10 mouse cellular contexts compared by ENCODE assay signal in the genomic region with DNA sequence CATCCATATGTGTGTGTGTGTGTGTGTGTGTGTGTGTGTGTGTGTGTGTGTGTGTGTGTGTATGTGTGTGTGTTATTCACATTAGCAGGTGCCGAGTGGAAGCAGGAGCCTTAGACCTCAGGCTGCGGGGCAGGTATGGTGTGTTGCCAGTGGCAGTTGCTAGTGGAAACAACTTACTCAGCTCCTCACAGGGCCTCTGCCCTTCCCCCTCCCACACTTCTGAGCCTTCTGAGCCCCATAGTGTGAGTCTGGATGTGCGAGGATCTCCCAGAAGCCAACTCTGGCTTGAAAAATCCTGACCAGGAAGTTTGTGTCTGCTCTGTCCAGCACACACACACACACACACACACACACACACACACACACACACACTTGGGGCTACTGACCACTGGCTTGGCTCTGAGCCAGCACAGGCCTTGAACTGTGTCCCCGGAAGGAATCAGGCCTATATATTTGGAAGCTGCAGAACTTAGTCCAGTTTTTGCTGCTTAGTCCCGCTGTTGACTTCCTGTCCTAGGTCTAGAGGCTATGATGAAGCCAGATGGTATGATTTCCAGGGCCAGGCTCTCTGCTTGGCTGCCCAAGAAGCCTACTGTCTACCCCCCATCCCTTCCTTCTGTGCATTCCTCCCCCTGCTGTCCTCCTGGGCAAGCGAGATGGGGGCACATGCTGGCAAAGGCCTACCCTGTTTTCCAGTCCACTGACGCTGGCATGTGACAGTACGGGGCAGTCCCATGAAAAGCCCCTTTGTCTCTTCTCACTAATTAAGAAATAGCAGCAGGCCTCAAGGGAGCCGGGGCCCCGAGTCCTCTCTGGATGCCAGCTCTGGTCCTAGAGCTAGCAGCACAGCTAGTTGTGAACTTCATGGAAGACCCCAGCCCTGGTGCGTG. TPM values are rescaled to one million over a fixed set of nuclear protein-coding genes. Genes with fewer than 3 reads are reported as not detected.
DNase-seq lines count a peak whose midpoint lies in the region; ATAC-seq and TF ChIP-seq lines count a peak whose summit lies in the region.
"Had no signal": no experiment of that assay in that cellular context is flagged by ENCODE, and none has a peak within 500 bp of the region (broad histone marks: within the 10 kb centered on the region; RNA-seq: fewer than 3 reads in every experiment).

No protein-coding gene starts in this region.

- DNase-seq in Muller cell, postnatal 12 days (ENCODE audit: inconsistent ontology term): peak; percentile 98
- DNase-seq in cerebellum, adult 11 months: peak; percentile 74
- peak; percentile 60 to 64 for DNase-seq in frontal cortex, postnatal 10 days (ENCODE audit: low spot score in 2 of 2)
- no peak for DNase-seq in limb, embryonic 10.5 days (ENCODE audit: low spot score)
- DNase-seq in adrenal gland, adult 8-10 months: no peak
- no peak for DNase-seq in lung, postnatal 14 days
- no peak for DNase-seq in heart, adult 2 months
- DNase-seq: liver, embryonic 13.5 days had no signal

- intact Hi-C loops in heart, adult 2 months (cut with DNase I): no loop called here

- no peak for TF ChIP-seq EP300 in heart, adult 2 months (IDR thresholded peaks at IDR 0.05; ENCODE audit: insufficient read depth, low read depth, low read length)

- no peaks in the 10 kb centered on the region for H3K36me3 ChIP-seq in limb, embryonic 10.5 days
- no peaks in the 10 kb centered on the region for H3K36me3 ChIP-seq in heart, adult 2 months (ENCODE audit: control insufficient read depth, insufficient read depth, low read length)
- H3K36me3 ChIP-seq: heart, embryonic 13.5 days; liver, embryonic 13.5 days had no signal

- H3K4me1 ChIP-seq in limb, embryonic 10.5 days: peaks cover 13% of the 10 kb centered on the region; the same call in 1 of the 2 replicates
- no peaks in the 10 kb centered on the region for H3K4me1 ChIP-seq in heart, adult 2 months (ENCODE audit: control insufficient read depth, insufficient read depth, low read length)
- H3K4me1 ChIP-seq: heart, embryonic 13.5 days; liver, embryonic 13.5 days had no signal

- H3K4me3 ChIP-seq in limb, embryonic 10.5 days: no peak overlapping the region
- H3K4me3 ChIP-seq in heart, adult 2 months: no peak overlapping the region
- H3K4me3 ChIP-seq: heart, embryonic 13.5 days; liver, embryonic 13.5 days had no signal

- no peaks in the 10 kb centered on the region for H3K27me3 ChIP-seq in limb, embryonic 10.5 days (ENCODE audit: low read depth, poor library complexity, severe bottlenecking)
- no peaks in the 10 kb centered on the region for H3K27me3 ChIP-seq in heart, adult 2 months (ENCODE audit: control insufficient read depth, insufficient read depth, low read length)
- H3K27me3 ChIP-seq: liver, embryonic 13.5 days had no signal

- H3K9me3 ChIP-seq in limb, embryonic 10.5 days (replicated peaks): no peaks in the 10 kb centered on the region
- H3K9me3 ChIP-seq: heart, embryonic 13.5 days had no signal

- no peak for ATAC-seq in CD4-positive, CD25-positive, alpha-beta regulatory T cell, adult 4 months

- WGBS in limb, embryonic 10.5 days: 84% methylated on average over 11 of the region's 11 CpGs
- WGBS in heart, adult 2 months: 70% methylated on average over 11 of the region's 11 CpGs

- TF ChIP-seq CTCF in heart, adult 2 months (IDR thresholded peaks at IDR 0.05): no peak

- H3K27ac ChIP-seq in limb, embryonic 10.5 days: peak overlapping the region; percentile 19; the same call in 1 of the 2 replicates
- H3K27ac ChIP-seq in heart, adult 2 months: no peak overlapping the region
- H3K27ac ChIP-seq: heart, embryonic 13.5 days; liver, embryonic 13.5 days had no signal

- TF ChIP-seq POLR2A in heart, adult 2 months (IDR thresholded peaks at IDR 0.05; ENCODE audit: insufficient read depth, low read depth, low read length): no peak

- H3K79me2 ChIP-seq in heart, adult 2 months (replicated peaks; ENCODE audit: control insufficient read depth, insufficient read depth, low read length): no peaks in the 10 kb centered on the region

- no peak overlapping the region for H3K9ac ChIP-seq in heart, adult 2 months (ENCODE audit: low read depth, low read length)
- H3K9ac ChIP-seq: heart, embryonic 13.5 days; liver, embryonic 13.5 days had no signal

RNA-seq across cellular contexts. Expression of a gene that starts 22.2 kb away (rescaled TPM):
- polyA plus RNA-seq in limb, embryonic 10.5 days (2016; fragmentation: Nextera tagmentation; extraction: Ambion mirVana): 2.2 and 3.0 TPM in 2 replicates
- polyA plus RNA-seq in CD4-positive, CD25-positive, alpha-beta regulatory T cell, adult 4 months (2017; shearing (Covaris generic)): not detected
- total RNA-seq in adrenal gland, adult 8-10 months (2022): 10 to 100 TPM in 3 of 4 experiments, 1 to 10 TPM in 1; 8.8 to 14.8 (median 11.6) TPM
- total RNA-seq in heart, adult 2 months (2021): 1 to 10 TPM; 3.5 to 5.0 TPM
- 3.9 and 4.2 TPM in 2 replicates for polyA plus RNA-seq in heart, adult 2 months (2012; rRNA removed)

Comparison
In these comparisons a context has a peak if more than half of its experiments do, and no peak if none do; other contexts are left out.
1. DNase-seq: peak in Muller cell, postnatal 12 days (single experiment), cerebellum, adult 11 months (single experiment) and frontal cortex, postnatal 10 days (2 of 2); none in limb, embryonic 10.5 days (single experiment), adrenal gland, adult 8-10 months (single experiment), lung, postnatal 14 days (single experiment) and heart, adult 2 months (0 of 2).